Mouse (Mus musculus): ENCODE results near the gene Agtpbp1. TPM values are rescaled to one million over a fixed set of nuclear protein-coding genes. Genes with fewer than 3 reads are reported as not detected.

Agtpbp1 gene
- polyA plus RNA-seq, 1 experiment: 13.5 TPM

GRCm38 (mm10) chr13:59555613-59556192 lies 29.3 kb downstream of the Agtpbp1 start:
- no peak for DNase-seq
- H3K4me3 ChIP-seq (ENCODE audit: control insufficient read depth, insufficient read depth, low read length): no peak overlapping the region
- no peak overlapping the region for H3K27ac ChIP-seq (ENCODE audit: control insufficient read depth, insufficient read depth, low read length)
- WGBS: 91% methylated on average over 8 of the region's 8 CpGs
- H3K4me1 ChIP-seq (replicated peaks; ENCODE audit: control insufficient read depth, insufficient read depth, low read length): peaks cover 13% of the 10 kb centered on the region
- no peak for TF ChIP-seq CTCF (IDR thresholded peaks at IDR 0.05; ENCODE audit: borderline replicate concordance, control insufficient read depth, extremely low read depth, insufficient read depth, low read length, poor library complexity)
- TF ChIP-seq POLR2A (IDR thresholded peaks at IDR 0.05; ENCODE audit: control insufficient read depth, extremely low read depth, insufficient read depth, low read length, poor library complexity): no peak
- H3K36me3 ChIP-seq (ENCODE audit: control insufficient read depth, insufficient read depth, low read length): no peaks in the 10 kb centered on the region
- no peaks in the 10 kb centered on the region for H3K27me3 ChIP-seq (ENCODE audit: control insufficient read depth, insufficient read depth, low read length)

- Histone ChIP-seq H3K4me1 (replicated peaks; ENCODE audit: control insufficient read depth, insufficient read depth, low read length) (peaks cover 13% of the 10 kb centered on the region), H3K27ac (ENCODE audit: control insufficient read depth, insufficient read depth, low read length) (no peak overlapping the region), H3K27me3 (ENCODE audit: control insufficient read depth, insufficient read depth, low read length) (no peaks in the 10 kb centered on the region), H3K36me3 (ENCODE audit: control insufficient read depth, insufficient read depth, low read length) (no peaks in the 10 kb centered on the region), H3K4me3 (ENCODE audit: control insufficient read depth, insufficient read depth, low read length) (no peak overlapping the region)
- TF ChIP-seq POLR2A (IDR thresholded peaks at IDR 0.05; ENCODE audit: control insufficient read depth, extremely low read depth, insufficient read depth, low read length, poor library complexity) (no peak), CTCF (IDR thresholded peaks at IDR 0.05; ENCODE audit: borderline replicate concordance, control insufficient read depth, extremely low read depth, insufficient read depth, low read length, poor library complexity) (no peak)
- no peak for DNase-seq
- 85% methylated on average over 17 of the region's 17 CpGs for WGBS
Observed at GRCm38 (mm10) chr13:59554772-59555505, 30.1 kb downstream of the Agtpbp1 start.

GRCm38 (mm10) chr13:59552751-59553150 lies 32.3 kb downstream of the Agtpbp1 start:
- no peak overlapping the region for H3K4me3 ChIP-seq (ENCODE audit: control insufficient read depth, insufficient read depth, low read length)
- H3K36me3 ChIP-seq (ENCODE audit: control insufficient read depth, insufficient read depth, low read length): no peaks in the 10 kb centered on the region
- no peak overlapping the region for H3K27ac ChIP-seq (ENCODE audit: control insufficient read depth, insufficient read depth, low read length)
- no peak for TF ChIP-seq POLR2A (IDR thresholded peaks at IDR 0.05; ENCODE audit: control insufficient read depth, extremely low read depth, insufficient read depth, low read length, poor library complexity)
- no peak for TF ChIP-seq CTCF (IDR thresholded peaks at IDR 0.05; ENCODE audit: borderline replicate concordance, control insufficient read depth, extremely low read depth, insufficient read depth, low read length, poor library complexity)
- H3K27me3 ChIP-seq (ENCODE audit: control insufficient read depth, insufficient read depth, low read length): no peaks in the 10 kb centered on the region
- DNase-seq: no peak
- peaks cover 16% of the 10 kb centered on the region for H3K4me1 ChIP-seq (replicated peaks; ENCODE audit: control insufficient read depth, insufficient read depth, low read length)
- WGBS: 75% methylated on average over 2 of the region's 2 CpGs

GRCm38 (mm10) chr13:59552286-59552685 lies 32.7 kb downstream of the Agtpbp1 start:
- no peaks in the 10 kb centered on the region for H3K36me3 ChIP-seq (ENCODE audit: control insufficient read depth, insufficient read depth, low read length)
- peaks cover 16% of the 10 kb centered on the region for H3K4me1 ChIP-seq (replicated peaks; ENCODE audit: control insufficient read depth, insufficient read depth, low read length)
- no peak for DNase-seq
- no peak overlapping the region for H3K4me3 ChIP-seq (ENCODE audit: control insufficient read depth, insufficient read depth, low read length)
- no peak overlapping the region for H3K27ac ChIP-seq (ENCODE audit: control insufficient read depth, insufficient read depth, low read length)
- no peak for TF ChIP-seq CTCF (IDR thresholded peaks at IDR 0.05; ENCODE audit: borderline replicate concordance, control insufficient read depth, extremely low read depth, insufficient read depth, low read length, poor library complexity)
- 99% methylated on average over 5 of the region's 5 CpGs for WGBS
- H3K27me3 ChIP-seq (ENCODE audit: control insufficient read depth, insufficient read depth, low read length): no peaks in the 10 kb centered on the region

- DNase-seq: no peak
- Histone ChIP-seq H3K4me1 (replicated peaks; ENCODE audit: control insufficient read depth, insufficient read depth, low read length) (peaks cover 6% of the 10 kb centered on the region; the same call in 1 of the 2 replicates), H3K36me3 (ENCODE audit: control insufficient read depth, insufficient read depth, low read length) (no peaks in the 10 kb centered on the region), H3K4me3 (ENCODE audit: control insufficient read depth, insufficient read depth, low read length) (no peak overlapping the region), H3K27ac (ENCODE audit: control insufficient read depth, insufficient read depth, low read length) (no peak overlapping the region), H3K27me3 (ENCODE audit: control insufficient read depth, insufficient read depth, low read length) (no peaks in the 10 kb centered on the region)
- TF ChIP-seq CTCF (IDR thresholded peaks at IDR 0.05; ENCODE audit: borderline replicate concordance, control insufficient read depth, extremely low read depth, insufficient read depth, low read length, poor library complexity) (no peak), POLR2A (IDR thresholded peaks at IDR 0.05; ENCODE audit: control insufficient read depth, extremely low read depth, insufficient read depth, low read length, poor library complexity) (no peak)
- 38% methylated on average over 1 of the region's 1 CpGs for WGBS
Observed at GRCm38 (mm10) chr13:59549318-59549798, 35.7 kb downstream of the Agtpbp1 start.

GRCm38 (mm10) chr13:59547716-59548115 lies 37.3 kb downstream of the Agtpbp1 start:
- Histone ChIP-seq H3K36me3 (ENCODE audit: control insufficient read depth, insufficient read depth, low read length) (no peaks in the 10 kb centered on the region), H3K27ac (ENCODE audit: control insufficient read depth, insufficient read depth, low read length) (no peak overlapping the region), H3K4me3 (ENCODE audit: control insufficient read depth, insufficient read depth, low read length) (no peak overlapping the region), H3K4me1 (replicated peaks; ENCODE audit: control insufficient read depth, insufficient read depth, low read length) (peaks cover 6% of the 10 kb centered on the region; the same call in 1 of the 2 replicates), H3K27me3 (ENCODE audit: control insufficient read depth, insufficient read depth, low read length) (no peaks in the 10 kb centered on the region)
- TF ChIP-seq POLR2A (IDR thresholded peaks at IDR 0.05; ENCODE audit: control insufficient read depth, extremely low read depth, insufficient read depth, low read length, poor library complexity): no peak
- TF ChIP-seq CTCF (IDR thresholded peaks at IDR 0.05; ENCODE audit: borderline replicate concordance, control insufficient read depth, extremely low read depth, insufficient read depth, low read length, poor library complexity): no peak
- WGBS: 97% methylated on average over 4 of the region's 4 CpGs
- no peak for DNase-seq
